Mouse (Mus musculus): ENCODE measurements around the gene Egfl7.

Gene Egfl7

DNA sequence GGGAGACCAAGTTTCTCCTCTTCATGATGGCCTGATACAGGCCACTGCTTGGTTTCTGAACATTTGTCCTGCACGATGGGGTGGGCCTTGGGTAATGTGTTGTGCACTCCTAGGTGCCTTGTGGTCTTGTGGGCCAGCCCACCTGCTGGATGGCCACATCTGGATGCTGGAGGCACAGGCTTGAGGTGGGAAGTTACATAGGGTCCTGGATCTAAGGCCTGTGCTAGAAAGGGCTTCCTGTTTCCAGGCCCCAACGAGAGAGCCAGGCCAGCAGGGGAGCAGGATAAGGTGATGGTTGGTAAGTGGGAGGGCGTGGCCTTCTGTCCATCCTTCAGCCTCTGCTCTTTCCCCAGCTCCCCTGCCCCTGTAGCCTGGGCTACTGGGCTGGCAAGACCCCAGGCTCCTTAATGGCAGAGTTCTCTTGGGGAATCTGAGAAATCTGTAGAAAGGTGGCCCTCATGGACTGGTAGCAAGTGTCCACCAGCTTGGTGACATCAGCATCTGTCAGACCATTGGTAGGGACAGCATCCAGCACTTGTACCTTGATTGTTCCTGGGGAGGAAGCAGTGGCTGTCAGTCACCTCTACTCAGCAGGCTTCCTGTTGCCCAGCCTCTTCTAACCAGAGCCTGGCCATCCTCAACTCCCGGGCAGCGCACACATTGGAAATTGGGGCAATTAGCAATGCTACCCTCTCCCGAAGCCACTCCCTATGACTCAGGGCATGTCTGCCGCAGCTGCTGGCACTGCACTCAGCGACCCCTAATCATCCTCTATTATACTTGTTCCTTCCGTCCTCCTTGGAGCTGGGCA is 13.6 kb downstream of the Egfl7 start:
- no peak for DNase-seq (ENCODE audit: low read depth, low spot score)

DNA sequence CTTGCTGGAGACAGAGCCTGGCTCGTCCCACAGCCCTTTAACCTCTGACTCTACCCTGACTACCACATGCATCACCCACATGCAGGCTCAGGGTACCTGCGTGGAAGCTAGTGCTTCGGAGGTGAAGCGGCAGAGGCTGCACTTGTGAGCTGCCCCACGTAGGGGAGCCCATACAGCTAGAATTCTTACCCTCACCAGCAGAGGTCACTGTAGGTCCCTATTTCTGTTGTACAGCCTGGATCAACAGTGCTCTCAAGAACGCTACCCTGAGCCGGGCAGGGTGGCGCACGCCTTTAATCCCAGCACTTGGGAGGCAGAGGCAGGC is 14.2 kb downstream of the Egfl7 start:
- DNase-seq (ENCODE audit: low read depth, low spot score), result no peak

GRCm38 (mm10) chr2:26594461-26594933 is 14.7 kb downstream of the Egfl7 start:
- no peak for DNase-seq (ENCODE audit: low read depth, low spot score)

DNA sequence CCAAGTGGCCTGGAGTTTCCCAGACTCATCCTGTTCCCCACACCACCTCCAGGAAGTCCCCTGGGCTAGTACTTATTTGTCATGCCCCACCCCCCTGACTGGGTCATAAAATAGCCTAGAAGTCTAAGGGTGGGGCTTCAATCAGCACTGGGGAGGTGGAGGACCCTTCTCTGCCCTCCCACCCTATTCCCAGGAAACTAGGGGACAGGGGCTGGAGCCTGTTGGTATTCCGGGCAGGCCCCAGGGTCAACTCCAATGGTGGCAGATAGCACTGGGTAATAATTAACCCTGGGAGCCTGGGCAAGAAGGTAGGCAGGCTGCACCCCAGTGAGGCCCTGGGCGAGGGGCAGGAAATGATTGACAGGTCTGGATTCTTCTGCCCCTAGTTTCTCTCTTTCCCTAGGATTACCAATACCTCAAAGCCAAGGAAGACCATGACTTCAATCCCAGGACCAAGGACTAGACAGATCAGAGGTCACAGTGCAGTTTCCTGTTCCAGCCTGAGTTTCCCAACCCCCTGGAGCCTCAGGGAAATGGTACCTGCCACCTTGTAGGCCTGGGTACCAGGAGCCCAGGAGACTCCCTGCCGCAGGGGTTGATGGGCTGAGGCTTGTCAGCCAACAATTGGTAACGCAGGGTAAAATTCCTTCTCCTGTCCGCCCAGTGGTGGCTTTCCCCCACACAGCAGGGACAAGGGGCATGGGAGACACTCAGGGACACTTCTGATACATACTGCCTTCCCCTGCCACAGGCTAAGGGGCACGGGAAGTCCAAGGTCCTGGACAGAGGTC is 15.3 kb downstream of the Egfl7 start:
- no peak for DNase-seq (ENCODE audit: low read depth, low spot score)

GRCm38 (mm10) chr2:26595725-26596435 is 16.1 kb downstream of the Egfl7 start:
- no peak for DNase-seq (ENCODE audit: low read depth, low spot score)

DNA sequence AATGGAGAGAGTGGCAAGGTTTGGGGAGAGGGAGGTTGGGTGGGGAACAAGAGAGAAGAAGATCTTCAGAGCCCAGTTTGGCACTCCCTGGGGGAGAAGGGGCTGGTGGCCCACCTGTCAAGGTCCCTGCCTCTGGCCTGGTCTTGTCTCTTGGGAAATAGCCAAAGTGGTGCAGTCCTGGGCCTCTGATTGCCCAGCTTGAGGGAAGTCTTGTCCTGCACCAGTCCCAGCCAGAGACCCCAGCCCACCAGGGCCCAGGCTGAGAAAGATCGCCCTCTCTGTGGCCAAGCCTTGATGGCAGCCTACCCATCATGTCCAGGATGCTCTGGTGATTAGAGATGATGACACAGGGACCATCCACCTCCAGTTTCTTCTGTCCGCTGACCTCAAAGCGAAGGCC is 17.1 kb downstream of the Egfl7 start:
- no peak for DNase-seq (ENCODE audit: low read depth, low spot score)

- no peak for DNase-seq (ENCODE audit: low read depth, low spot score)
These were observed 18.0 kb downstream of the Egfl7 start for GRCm38 (mm10) chr2:26597810-26598209.

DNA sequence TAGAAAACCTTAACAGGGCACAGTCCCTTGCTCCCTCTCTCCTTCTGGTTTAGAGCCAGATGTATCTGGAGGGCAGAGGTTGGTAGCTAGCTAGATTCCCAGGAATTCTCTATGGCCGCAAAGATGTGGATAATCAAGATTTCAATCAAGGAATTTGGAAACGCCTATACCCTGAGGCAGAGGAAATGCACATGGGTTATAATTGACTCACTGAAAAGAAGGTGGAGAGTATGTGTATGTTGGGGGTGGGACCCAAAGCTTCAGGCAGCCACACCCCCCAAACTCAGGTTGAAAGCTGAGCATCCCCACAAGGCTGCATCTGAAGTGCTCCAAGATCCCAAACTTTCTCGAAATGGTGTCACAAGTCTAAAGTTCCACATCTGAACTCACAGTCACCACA is 18.6 kb downstream of the Egfl7 start:
- DNase-seq (ENCODE audit: low read depth, low spot score), result no peak

- DNase-seq (ENCODE audit: low read depth, low spot score), result no peak
These were observed 20.2 kb downstream of the Egfl7 start for GRCm38 (mm10) chr2:26599965-26600364.

DNA sequence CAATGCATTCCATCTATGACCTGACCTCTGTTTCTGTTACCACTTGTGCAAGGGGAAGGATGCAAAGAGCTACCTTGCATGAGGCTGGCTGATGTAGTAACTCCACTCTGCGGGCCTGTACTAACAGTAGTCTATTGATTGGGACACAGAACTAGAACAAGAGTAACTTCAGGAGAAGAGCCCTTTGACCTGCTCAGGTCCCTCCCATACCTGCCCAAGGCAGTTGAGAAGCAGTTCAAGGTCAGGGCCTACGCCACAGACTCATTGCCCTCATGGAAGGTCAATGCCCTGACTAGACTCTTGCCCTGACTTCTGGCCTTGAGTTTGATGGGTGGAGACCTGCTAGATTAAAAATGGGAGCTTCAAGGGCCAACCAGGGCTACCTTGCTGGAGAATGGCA is 20.9 kb downstream of the Egfl7 start:
- DNase-seq (ENCODE audit: low read depth, low spot score), result no peak

DNA sequence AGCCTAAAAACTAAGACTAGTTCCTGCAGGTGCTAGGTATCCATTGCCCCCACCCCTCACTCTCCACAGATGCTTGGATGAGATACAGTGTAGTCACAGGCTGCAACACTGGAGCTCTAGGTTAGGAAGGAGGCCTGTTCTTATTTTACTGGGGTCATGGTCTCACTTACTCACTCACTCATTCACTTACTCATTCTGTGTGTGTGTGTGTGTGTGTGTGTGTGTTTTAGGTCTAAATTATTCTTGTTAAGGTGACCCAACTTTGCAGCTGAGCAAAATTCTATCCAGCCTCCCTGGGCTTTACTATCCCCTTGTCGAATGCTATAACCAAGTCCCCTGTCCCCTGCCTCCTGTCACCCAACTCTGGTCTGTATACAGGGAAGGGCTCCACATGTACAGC is 21.8 kb downstream of the Egfl7 start:
- no peak for DNase-seq (ENCODE audit: low read depth, low spot score)

GRCm38 (mm10) chr2:26602631-26603030 is 22.8 kb downstream of the Egfl7 start:
- DNase-seq (ENCODE audit: low read depth, low spot score), result no peak

DNA sequence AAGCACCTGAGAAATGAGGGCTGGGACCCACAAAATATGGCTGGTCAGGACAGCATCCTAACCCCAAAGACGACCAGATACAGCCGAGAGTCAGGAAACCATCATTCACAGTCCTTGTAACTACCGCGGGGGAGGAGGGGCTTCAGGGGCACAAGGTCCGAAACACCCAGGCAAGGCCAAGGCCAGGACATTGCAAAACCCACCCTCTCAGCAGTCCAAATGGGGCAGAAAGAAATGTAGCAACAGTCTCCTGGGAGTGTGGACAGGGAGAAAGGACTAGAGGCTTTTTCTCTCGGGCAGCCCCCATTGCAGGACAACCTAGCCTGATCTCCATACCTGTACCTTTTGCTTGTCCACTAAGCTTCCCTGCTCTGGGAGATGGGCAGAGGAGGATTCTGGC is 23.3 kb downstream of the Egfl7 start:
- DNase-seq (ENCODE audit: low read depth, low spot score), result no peak

DNA sequence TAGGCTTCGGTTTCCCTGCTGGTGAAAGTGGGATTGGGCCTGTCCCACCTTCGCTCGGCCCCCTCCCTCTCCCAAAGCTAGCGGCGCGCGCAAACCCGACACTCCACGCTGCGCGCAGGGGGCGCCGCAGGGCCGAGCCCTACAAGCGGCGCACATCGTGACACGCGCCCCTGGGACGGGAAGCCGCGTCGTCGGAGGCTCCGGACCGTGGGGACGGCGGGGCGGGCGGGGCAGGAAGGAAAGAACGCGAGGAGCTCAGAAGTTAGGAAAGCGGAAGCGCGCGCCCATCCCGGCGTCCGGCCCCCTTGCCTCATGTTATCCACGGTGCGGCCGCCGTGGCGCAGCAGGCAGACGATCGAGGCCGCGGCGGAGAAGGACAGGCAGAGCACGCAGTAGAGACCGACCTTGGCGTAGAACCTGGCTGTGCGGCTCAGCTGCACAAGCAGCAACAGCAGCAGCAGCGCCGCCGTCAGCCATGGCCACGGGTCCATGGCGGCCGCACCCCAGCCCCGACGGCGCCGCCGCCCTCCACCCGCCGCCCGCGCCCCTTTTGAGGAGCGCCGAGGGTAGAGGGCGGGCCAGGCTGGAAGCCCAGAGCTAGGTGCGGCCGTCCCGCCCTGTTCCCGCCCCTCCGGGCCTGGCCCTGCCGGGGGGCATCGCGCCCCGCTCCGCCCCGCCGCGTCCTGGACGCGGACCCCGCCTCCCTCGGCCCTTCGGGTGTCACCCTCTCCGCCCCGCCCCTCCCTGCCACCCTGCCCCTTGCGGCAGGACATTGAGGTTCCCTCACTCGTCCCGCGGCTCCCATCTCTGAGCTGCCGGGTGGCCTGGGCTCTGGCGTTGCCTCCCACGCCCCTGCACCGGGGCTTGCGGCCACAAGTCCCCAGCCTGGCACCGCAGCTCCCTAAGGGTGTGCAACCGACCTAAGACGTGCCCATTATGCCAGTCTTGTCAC is 24.2 kb downstream of the Egfl7 start, which contains the start of gene Agpat2:
TSS of gene Agpat2 (minus strand) at position 698 of the 952 bp plus-strand sequence.
- DNase-seq (ENCODE audit: low read depth, low spot score), result no peak

- no peak for DNase-seq (ENCODE audit: low read depth, low spot score)
These were observed 25.5 kb downstream of the Egfl7 start for GRCm38 (mm10) chr2:26605331-26605730.

- no peak for DNase-seq (ENCODE audit: low read depth, low spot score)
These were observed 26.8 kb downstream of the Egfl7 start for GRCm38 (mm10) chr2:26606579-26606978.

GRCm38 (mm10) chr2:26607056-26607910 is 27.5 kb downstream of the Egfl7 start:
- DNase-seq (ENCODE audit: low read depth, low spot score), result no peak

- no peak for DNase-seq (ENCODE audit: low read depth, low spot score)
These were observed 29.0 kb downstream of the Egfl7 start for GRCm38 (mm10) chr2:26608781-26609180.

GRCm38 (mm10) chr2:26609261-26609661 is 29.4 kb downstream of the Egfl7 start:
- no peak for DNase-seq (ENCODE audit: low read depth, low spot score)

DNA sequence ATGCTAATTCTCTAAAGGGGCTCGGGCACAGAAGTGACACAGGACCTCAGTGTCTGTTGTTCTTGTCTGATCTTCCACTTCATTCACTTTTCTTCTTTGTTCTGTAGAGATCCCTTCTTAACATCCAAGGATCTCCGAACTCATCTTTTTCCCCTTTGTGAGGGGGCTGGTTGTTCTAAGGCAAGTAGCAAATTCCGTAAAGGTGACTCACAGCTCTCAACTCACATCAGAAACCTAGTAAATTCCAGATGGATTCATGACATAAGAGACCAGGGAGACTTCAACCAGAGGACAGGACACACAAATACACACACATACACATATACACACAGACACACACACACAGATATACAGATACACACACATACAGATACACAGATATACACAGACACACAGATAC is 30.7 kb downstream of the Egfl7 start:
- DNase-seq (ENCODE audit: low read depth, low spot score), result no peak

Data from retina, adult 2 months (tissue).